In genomic region chr4:135667266-135667844, GRCm38 (mm10) we compare ENCODE assay signal across 8 mouse cellular contexts. TPM values are rescaled to one million over a fixed set of nuclear protein-coding genes. Genes with fewer than 3 reads are reported as not detected.
DNase-seq lines count a peak whose midpoint lies in the region; ATAC-seq and TF ChIP-seq lines count a peak whose summit lies in the region.

No protein-coding gene starts in this region.

- H3K27ac ChIP-seq in layer of hippocampus, adult 2 months: no peak overlapping the region

- intact Hi-C loops in gastrocnemius, postnatal 36 days (cut with DNase I): loop anchor here (1.0 kb wide), 1 partner anchor 151 kb away; no protein-coding TSS in a partner anchor

- H3K4me3 ChIP-seq in layer of hippocampus, adult 2 months: no peak overlapping the region

- peak; percentile 50 to 71 for DNase-seq in layer of hippocampus, adult 2 months (ENCODE audit: low spot score in 2 of 2)
- no peak for DNase-seq in layer of hippocampus, adult 9-11 months
- DNase-seq in NIH3T3 (ENCODE audit: low read depth): peak; percentile 74
- DNase-seq in embryo, embryonic 11.5 days (ENCODE audit: low read depth, low spot score): peak; percentile 61
- DNase-seq in induced T-regulatory cell, adult 2 months (ENCODE audit: low read depth): peak; percentile 79
- peak; percentile 33 for DNase-seq in testis, postnatal 14 days (ENCODE audit: low spot score)
- DNase-seq in gastrocnemius, postnatal 36 days: no peak

- TF ChIP-seq CTCF in layer of hippocampus, adult 2 months (conservative IDR thresholded peaks at IDR 0.05): peak; percentile 80

- peak; percentile 72 for ATAC-seq in megakaryocyte, adult 5-6 weeks (ENCODE audit: poor library complexity, severe bottlenecking)

RNA-seq across cellular contexts. Expression of gene Ifnlr1, which starts 18.7 kb away (rescaled TPM):
- under 1 TPM; 0.10 to 0.27 TPM for total RNA-seq in layer of hippocampus, adult 2 months (2021)
- 8.6 and 10.8 TPM in 2 replicates for total RNA-seq in megakaryocyte, adult 5-6 weeks (2015)
- 2.8 and 4.8 TPM in 2 replicates for total RNA-seq in megakaryocyte, adult 5-6 weeks (2017)
- total RNA-seq in gastrocnemius, postnatal 36 days (2021): under 1 TPM; 0.23 to 0.35 TPM

Comparison
In these comparisons a context has a peak if more than half of its experiments do, and no peak if none do; other contexts are left out.
1. DNase-seq: peak in layer of hippocampus, adult 2 months (2 of 2), NIH3T3 (single experiment), embryo, embryonic 11.5 days (single experiment), induced T-regulatory cell, adult 2 months (single experiment) and testis, postnatal 14 days (single experiment); none in layer of hippocampus, adult 9-11 months (single experiment) and gastrocnemius, postnatal 36 days (0 of 2).